Mouse (Mus musculus): ENCODE measurements around the gene Setd1a. TPM values are rescaled to one million over a fixed set of nuclear protein-coding genes. Genes with fewer than 3 reads are reported as not detected.

Setd1a gene
- total and polyA plus RNA-seq, 3 experiments = 9.2 to 55.9 TPM; not detected in 1

DNA sequence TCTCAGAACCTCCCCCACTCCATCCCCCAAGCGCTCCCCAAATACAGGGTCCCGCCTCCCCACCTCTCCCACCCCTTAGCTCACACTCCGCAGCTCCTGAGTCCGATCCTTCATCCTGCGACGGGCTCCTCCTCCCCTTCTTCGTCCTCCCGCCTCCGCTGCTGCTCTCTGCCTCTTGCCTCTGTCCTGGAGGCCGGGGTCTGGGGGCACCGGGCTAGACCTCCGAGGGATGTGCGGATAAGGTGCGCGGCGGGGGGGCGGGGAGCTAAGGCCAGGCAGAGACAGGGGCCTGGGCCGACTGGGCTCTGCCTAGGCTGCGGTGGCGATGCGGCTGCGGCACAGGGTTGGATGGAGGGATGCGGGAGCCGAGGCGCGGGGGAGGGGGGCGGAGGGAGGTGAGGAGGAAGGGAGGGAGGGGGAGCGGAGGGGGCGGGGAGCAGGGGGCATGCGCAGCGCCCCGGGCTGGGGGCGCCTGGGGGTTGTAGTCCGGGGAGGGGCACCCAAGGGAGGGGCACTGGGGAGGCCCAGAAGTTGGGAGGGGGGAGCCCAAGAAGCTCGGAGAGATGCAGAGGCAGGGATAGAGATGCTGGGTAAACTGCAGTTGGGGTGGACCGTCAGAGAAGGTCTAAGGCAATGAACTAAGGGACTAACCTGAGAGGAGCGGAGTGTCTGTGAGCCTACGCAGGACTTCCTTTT lies 47.9 kb downstream of the Setd1a start, which contains the start of the genes Stx4a and Stx1b:
TSS of gene Stx4a (plus strand) at position 119 of the 696 bp plus-strand sequence.
TSS of gene Stx1b (minus strand) at position 374 of the 696 bp plus-strand sequence.
- Histone ChIP-seq H3K4me3 (ENCODE audit: control insufficient read depth in 1 of 2, insufficient read depth in 1 of 2, low read depth in 2 of 2, low read length in 2 of 2) (no peak within 1 kb of the TSS), H3K36me3 (ENCODE audit: control insufficient read depth in 1 of 2, insufficient read depth in 2 of 2, low read length in 2 of 2) (no peaks in the 10 kb centered on the region), H3K4me1 (ENCODE audit: control insufficient read depth in 1 of 2, insufficient read depth in 2 of 2, low read length in 2 of 2) (no peaks in the 10 kb centered on the region), H3K27me3 (ENCODE audit: control insufficient read depth in 1 of 2, insufficient read depth in 2 of 2, low read length in 2 of 2) (no peaks in the 10 kb centered on the region), H3K9me3 (replicated peaks; ENCODE audit: insufficient read depth, low read length) (no peaks in the 10 kb centered on the region), H3K9ac (ENCODE audit: control insufficient read depth, low read depth, low read length, poor library complexity, severe bottlenecking) (no peak within 1 kb of the TSS), H3K27ac (ENCODE audit: control insufficient read depth, low read depth, low read length) (no peak within 1 kb of the TSS), H3K79me2 (ENCODE audit: control insufficient read depth, insufficient read depth, low read length, poor library complexity) (no peaks in the 10 kb centered on the region)
- no peak for TF ChIP-seq ZMIZ1 (IDR thresholded peaks at IDR 0.05; ENCODE audit: low read depth, low read length)
- no peak for TF ChIP-seq USF1 (IDR thresholded peaks at IDR 0.05; ENCODE audit: low read depth, low read length)
- no peak for TF ChIP-seq SIN3A (IDR thresholded peaks at IDR 0.05; ENCODE audit: low read length)
- no peak for TF ChIP-seq MAFK (IDR thresholded peaks at IDR 0.05; ENCODE audit: borderline replicate concordance, low read depth, low read length)
- TF ChIP-seq E2F4 (IDR thresholded peaks at IDR 0.05; ENCODE audit: borderline replicate concordance, low read depth, low read length) = no peak
- TF ChIP-seq MAX (IDR thresholded peaks at IDR 0.05; ENCODE audit: low read length) = no peak
- DNase-seq (ENCODE audit: low read depth, low spot score) = no peak

DNA sequence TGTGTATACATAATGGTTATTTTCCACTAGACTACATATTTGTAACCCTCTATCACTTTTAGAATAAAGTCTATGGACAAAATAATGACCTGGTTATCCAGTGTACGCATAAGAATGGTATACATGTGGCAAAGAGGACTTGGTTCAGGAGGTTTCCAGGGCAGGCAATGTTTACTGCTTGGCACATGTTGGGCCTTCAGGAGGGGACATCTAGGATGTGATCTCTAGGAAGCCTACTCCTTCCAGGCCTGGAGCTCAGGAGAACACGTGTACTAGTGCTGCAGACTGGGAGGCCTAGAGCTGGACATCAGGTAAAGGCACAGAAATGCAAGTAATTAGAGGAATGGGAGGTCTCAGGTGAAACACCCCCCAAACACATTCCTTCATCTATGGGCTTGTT lies 59.1 kb downstream of the Setd1a start:
- H3K27me3 ChIP-seq (ENCODE audit: control insufficient read depth in 1 of 2, insufficient read depth in 2 of 2, low read length in 2 of 2) = no peaks in the 10 kb centered on the region; a peak in 3 of 4 replicates
- no peak for DNase-seq (ENCODE audit: low read depth, low spot score)
- 0 out of 4 replicates have a peak, but pooled peaks cover 0 to 4% of the 10 kb centered on the region in 2 experiments for H3K36me3 ChIP-seq (ENCODE audit: control insufficient read depth in 1 of 2, insufficient read depth in 2 of 2, low read length in 2 of 2)
- TF ChIP-seq MAX (IDR thresholded peaks at IDR 0.05; ENCODE audit: low read length) (no peak), ELF1 (IDR thresholded peaks at IDR 0.05; ENCODE audit: low read depth, low read length) (no peak), MAZ (IDR thresholded peaks at IDR 0.05; ENCODE audit: low read depth, low read length) (no peak), ZMIZ1 (IDR thresholded peaks at IDR 0.05; ENCODE audit: low read depth, low read length) (no peak), TAL1 (IDR thresholded peaks at IDR 0.05; ENCODE audit: low read length) (no peak), MYC (IDR thresholded peaks at IDR 0.05; ENCODE audit: low read depth, low read length) (no peak), USF2 (IDR thresholded peaks at IDR 0.05; ENCODE audit: borderline replicate concordance in 1 of 2, insufficient read depth in 1 of 2, low read depth in 1 of 2, low read length in 2 of 2) (no peak), MYB (IDR thresholded peaks at IDR 0.05; ENCODE audit: low read depth, low read length) (no peak)
- no peaks in the 10 kb centered on the region for H3K79me2 ChIP-seq (ENCODE audit: control insufficient read depth, insufficient read depth, low read length, poor library complexity)
- H3K9me3 ChIP-seq (replicated peaks; ENCODE audit: insufficient read depth, low read length) = no peaks in the 10 kb centered on the region
- no peaks in the 10 kb centered on the region for H3K4me1 ChIP-seq (ENCODE audit: control insufficient read depth in 1 of 2, insufficient read depth in 2 of 2, low read length in 2 of 2)
- H3K9ac ChIP-seq (ENCODE audit: control insufficient read depth, low read depth, low read length, poor library complexity, severe bottlenecking) = no peak overlapping the region
- no peak overlapping the region for H3K27ac ChIP-seq (ENCODE audit: control insufficient read depth, low read depth, low read length)
- no peak overlapping the region for H3K4me3 ChIP-seq (ENCODE audit: control insufficient read depth in 1 of 2, insufficient read depth in 1 of 2, low read depth in 2 of 2, low read length in 2 of 2)

DNA sequence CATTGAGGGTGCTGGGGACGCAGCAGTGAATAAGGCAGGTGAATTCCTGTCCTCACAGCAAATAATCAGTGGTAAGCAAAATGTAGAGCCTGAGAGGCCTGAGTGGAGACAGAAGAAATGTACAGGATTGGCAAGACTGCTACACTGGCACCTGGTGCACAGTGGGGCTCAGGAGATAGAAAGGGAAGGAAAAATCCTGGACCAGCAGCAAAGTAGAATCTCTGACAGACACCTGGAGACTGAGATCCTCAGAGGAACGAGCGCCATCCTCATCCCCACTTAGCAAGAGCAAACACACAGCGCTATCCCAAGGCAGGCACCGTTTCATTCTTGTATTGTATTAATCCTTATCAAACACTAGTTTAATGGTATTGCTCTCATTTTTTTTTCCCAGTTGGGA lies 61.0 kb downstream of the Setd1a start:
- Histone ChIP-seq H3K9ac (ENCODE audit: control insufficient read depth, low read depth, low read length, poor library complexity, severe bottlenecking) (no peak overlapping the region), H3K27me3 (ENCODE audit: control insufficient read depth in 1 of 2, insufficient read depth in 2 of 2, low read length in 2 of 2) (no peaks in the 10 kb centered on the region; a peak in 3 of 4 replicates), H3K36me3 (ENCODE audit: control insufficient read depth in 1 of 2, insufficient read depth in 2 of 2, low read length in 2 of 2) (0 out of 4 replicates have a peak, but pooled peaks cover 0 to 4% of the 10 kb centered on the region in 2 experiments), H3K9me3 (replicated peaks; ENCODE audit: insufficient read depth, low read length) (no peaks in the 10 kb centered on the region), H3K4me1 (ENCODE audit: control insufficient read depth in 1 of 2, insufficient read depth in 2 of 2, low read length in 2 of 2) (0 out of 4 replicates have a peak, but pooled peaks cover 0 to 6% of the 10 kb centered on the region in 2 experiments), H3K79me2 (ENCODE audit: control insufficient read depth, insufficient read depth, low read length, poor library complexity) (peaks cover 7% of the 10 kb centered on the region; the same call in 1 of the 2 replicates), H3K27ac (ENCODE audit: control insufficient read depth, low read depth, low read length) (no peak overlapping the region), H3K4me3 (ENCODE audit: control insufficient read depth in 1 of 2, insufficient read depth in 1 of 2, low read depth in 2 of 2, low read length in 2 of 2) (no peak overlapping the region)
- TF ChIP-seq TAL1 (IDR thresholded peaks at IDR 0.05; ENCODE audit: low read length) (no peak), MEF2A (IDR thresholded peaks at IDR 0.05; ENCODE audit: extremely low read depth, insufficient replicate concordance, low read depth, low read length, poor library complexity, severe bottlenecking) (no peak), USF1 (IDR thresholded peaks at IDR 0.05; ENCODE audit: low read depth, low read length) (no peak), E2F4 (IDR thresholded peaks at IDR 0.05; ENCODE audit: borderline replicate concordance, low read depth, low read length) (no peak), ZMIZ1 (IDR thresholded peaks at IDR 0.05; ENCODE audit: low read depth, low read length) (no peak), MAZ (IDR thresholded peaks at IDR 0.05; ENCODE audit: low read depth, low read length) (no peak), ZNF384 (IDR thresholded peaks at IDR 0.05; ENCODE audit: low read depth, low read length) (no peak), MYC (IDR thresholded peaks at IDR 0.05; ENCODE audit: low read depth, low read length) (no peak), ZKSCAN1 (IDR thresholded peaks at IDR 0.05; ENCODE audit: low read depth, low read length) (no peak), USF2 (IDR thresholded peaks at IDR 0.05; ENCODE audit: borderline replicate concordance in 1 of 2, insufficient read depth in 1 of 2, low read depth in 1 of 2, low read length in 2 of 2) (no peak), UBTF (IDR thresholded peaks at IDR 0.05; ENCODE audit: borderline replicate concordance, insufficient read depth, low read depth, low read length) (no peak), ETS1 (IDR thresholded peaks at IDR 0.05; ENCODE audit: low read depth, low read length) (no peak), POLR2AphosphoS2 (IDR thresholded peaks at IDR 0.05; ENCODE audit: low read length) (no peak), POLR2A (IDR thresholded peaks at IDR 0.05; ENCODE audit: control insufficient read depth in 1 of 2, insufficient read depth in 1 of 2, low read depth in 1 of 2, low read length in 2 of 2, poor library complexity in 1 of 2) (no peak), CTCF (IDR thresholded peaks at IDR 0.05 in 2 of 3, conservative IDR thresholded peaks at IDR 0.05 in 1 of 3; ENCODE audit: control insufficient read depth in 1 of 3, insufficient read depth in 1 of 3, low read depth in 2 of 3, low read length in 3 of 3, poor library complexity in 1 of 3, severe bottlenecking in 1 of 3) (no peak), POLR2AphosphoS5 (IDR thresholded peaks at IDR 0.05; ENCODE audit: borderline replicate concordance, low read depth, low read length) (no peak)
- no peak for DNase-seq (ENCODE audit: low read depth, low spot score)
